ENCODE assay signal across 17 mouse cellular contexts in the genomic region with DNA sequence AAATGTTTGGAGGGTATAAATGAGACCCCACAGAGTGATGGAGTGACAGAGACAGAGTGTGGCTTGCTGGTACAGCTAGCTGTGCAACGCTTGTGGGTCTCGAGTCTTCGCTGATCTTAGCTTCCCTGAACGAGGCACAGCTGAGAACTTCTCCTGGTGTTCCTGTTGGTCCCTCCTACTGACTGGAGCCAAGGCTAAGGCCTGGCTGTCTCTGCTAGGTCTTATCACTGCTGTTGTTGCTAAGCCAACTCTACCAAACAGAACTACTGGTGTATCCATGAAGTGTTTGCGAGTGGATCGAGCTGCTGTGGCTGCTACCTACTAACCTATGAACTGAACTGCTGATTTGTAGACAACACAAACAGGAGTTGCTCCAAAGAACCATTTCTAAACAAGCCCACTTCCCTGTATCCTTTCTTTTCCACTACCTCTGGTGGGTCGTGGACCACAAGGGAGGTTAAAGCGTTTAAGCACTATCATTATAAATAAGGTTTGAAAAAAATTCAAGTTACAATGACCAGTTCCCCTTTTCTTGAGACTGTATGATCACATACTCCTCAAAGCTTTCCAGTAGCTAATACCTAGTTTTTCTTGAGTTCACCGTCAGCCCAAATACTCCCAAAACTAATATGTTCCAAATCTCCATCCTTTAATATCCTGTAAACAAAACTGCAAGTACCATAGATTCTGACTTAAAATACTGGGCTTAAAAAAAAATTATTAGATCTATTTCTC. TPM values are rescaled to one million over a fixed set of nuclear protein-coding genes. Genes with fewer than 3 reads are reported as not detected.
DNase-seq lines count a peak whose midpoint lies in the region; ATAC-seq and TF ChIP-seq lines count a peak whose summit lies in the region.
"Had no signal": no experiment of that assay in that cellular context is flagged by ENCODE, and none has a peak within 500 bp of the region (broad histone marks: within the 10 kb centered on the region; RNA-seq: fewer than 3 reads in every experiment).

No protein-coding gene starts in this region.

- H3K27ac ChIP-seq in heart, embryonic 15.5 days, result peak overlapping the region; percentile 50
- peak overlapping the region; percentile 44; the same call in 1 of the 2 replicates for H3K27ac ChIP-seq in lung, embryonic 14.5 days (ENCODE audit: low read depth)
- H3K27ac ChIP-seq: intestine, embryonic 15.5 days; kidney, postnatal 0 days; midbrain, embryonic 10.5 days had no signal

- peak; percentile 47 to 53 for DNase-seq in lung, adult 18-20 months
- no peak for DNase-seq in lung, postnatal 14 days
- peak; percentile 73 to 75 for DNase-seq in heart, adult 9 months (ENCODE audit: low spot score in 2 of 2)
- no peak for DNase-seq in lung, embryonic 14.5 days
- DNase-seq in left cerebral cortex, postnatal 10 days (ENCODE audit: extremely low spot score in 1 of 2, low spot score in 2 of 2), result no peak
- DNase-seq in kidney, adult 9 months, result no peak
- DNase-seq: adrenal gland, postnatal 14 days; cerebellum, adult 9-10 months; gastrocnemius, postnatal 25 days; right cerebral cortex, postnatal 14 days had no signal

- H3K4me1 ChIP-seq in heart, embryonic 15.5 days (replicated peaks), result peaks cover 42% of the 10 kb centered on the region
- H3K4me1 ChIP-seq in lung, embryonic 14.5 days (ENCODE audit: insufficient read depth), result no peaks in the 10 kb centered on the region

- no peak for TF ChIP-seq CTCF in lung, embryonic 14.5 days (IDR thresholded peaks at IDR 0.05; ENCODE audit: low read depth)

- no peak overlapping the region for H3K4me2 ChIP-seq in heart, embryonic 15.5 days
- no peak overlapping the region for H3K4me2 ChIP-seq in lung, embryonic 14.5 days
- H3K4me2 ChIP-seq: hindbrain, embryonic 13.5 days; intestine, embryonic 15.5 days; limb, embryonic 15.5 days had no signal

- H3K9ac ChIP-seq in heart, embryonic 15.5 days, result no peak overlapping the region
- no peak overlapping the region for H3K9ac ChIP-seq in lung, embryonic 14.5 days
- H3K9ac ChIP-seq: hindbrain, embryonic 13.5 days; intestine, embryonic 15.5 days; limb, embryonic 15.5 days had no signal

- WGBS in heart, embryonic 15.5 days, result 58% methylated on average over 9 of the region's 9 CpGs
- 75% methylated on average over 9 of the region's 9 CpGs for whole genome bisulfite sequencing in lung, embryonic 14.5 days

- no peak overlapping the region for H3K4me3 ChIP-seq in heart, embryonic 15.5 days
- no peak overlapping the region for H3K4me3 ChIP-seq in lung, embryonic 14.5 days (ENCODE audit: low read depth, low read length)
- H3K4me3 ChIP-seq: hindbrain, embryonic 13.5 days; intestine, embryonic 15.5 days; limb, embryonic 15.5 days; midbrain, embryonic 10.5 days had no signal

- intact Hi-C loops in left cerebral cortex, postnatal 10 days (cut with DNase I), result no loop called here

- H3K27me3 ChIP-seq in heart, embryonic 15.5 days, result no peaks in the 10 kb centered on the region
- H3K27me3 ChIP-seq in lung, embryonic 14.5 days (ENCODE audit: insufficient read depth, low read length), result no peaks in the 10 kb centered on the region
- H3K27me3 ChIP-seq: hindbrain, embryonic 13.5 days; intestine, embryonic 15.5 days; limb, embryonic 15.5 days had no signal

- no peaks in the 10 kb centered on the region; the same call in 1 of the 2 replicates for H3K36me3 ChIP-seq in heart, embryonic 15.5 days
- H3K36me3 ChIP-seq in lung, embryonic 14.5 days (ENCODE audit: insufficient read depth), result no peaks in the 10 kb centered on the region
- H3K36me3 ChIP-seq: hindbrain, embryonic 13.5 days; intestine, embryonic 15.5 days; limb, embryonic 15.5 days had no signal

- H3K9me3 ChIP-seq in heart, embryonic 15.5 days (replicated peaks), result no peaks in the 10 kb centered on the region
- no peaks in the 10 kb centered on the region for H3K9me3 ChIP-seq in lung, embryonic 14.5 days (ENCODE audit: low read depth, low read length)
- H3K9me3 ChIP-seq: hindbrain, embryonic 13.5 days; intestine, embryonic 15.5 days; limb, embryonic 15.5 days; midbrain, embryonic 10.5 days had no signal

- ATAC-seq in heart, embryonic 15.5 days (replicated peaks; ENCODE audit: insufficient number of reproducible peaks, insufficient read depth, low FRiP score, low read depth), result peak; percentile 45; the same call in 1 of the 2 replicates
- no peak; the same call in 1 of the 2 replicates for ATAC-seq in lung, embryonic 14.5 days (ENCODE audit: insufficient read depth)
- ATAC-seq: CD4-positive, CD25-positive, alpha-beta regulatory T cell, adult 4 months; intestine, embryonic 15.5 days had no signal

RNA-seq across cellular contexts. Expression of gene Wwtr1, which starts 42.6 kb away (rescaled TPM):
- 18.2 and 18.6 TPM in 2 replicates for polyA plus RNA-seq in heart, embryonic 15.5 days (2015; fragmentation: Nextera tagmentation; extraction: Ambion mirVana)
- polyA plus RNA-seq in lung, embryonic 14.5 days (2014; fragmentation: Nextera tagmentation; extraction: Ambion mirVana), result 23.4 and 24.8 TPM in 2 replicates
- 10 to 100 TPM; 18.4 to 19.0 TPM for total RNA-seq in left cerebral cortex, postnatal 10 days (2021)
- polyA plus RNA-seq: CD4-positive, CD25-positive, alpha-beta regulatory T cell, adult 4 months had no signal

Comparison
In these comparisons a context has a peak if more than half of its experiments do, and no peak if none do; other contexts are left out.
1. DNase-seq: peak in lung, adult 18-20 months (2 of 2) and heart, adult 9 months (2 of 2); none in lung, postnatal 14 days (single experiment), lung, embryonic 14.5 days (single experiment), left cerebral cortex, postnatal 10 days (0 of 2) and kidney, adult 9 months (single experiment).